Mouse (Mus musculus) neural tube, embryonic 12.5 days (tissue): Measurements from ENCODE around the gene Dhx58. TPM values are rescaled to one million over a fixed set of nuclear protein-coding genes. Genes with fewer than 3 reads are reported as not detected.

ENCODE experiments used
- ATAC-seq: fragments of 200-750 bp; cut with Nextera tagmentation; 2 replicates; pipeline ENCODE4 v1.8.0; 2017; ENCODE audit warnings: low read depth, mild to moderate bottlenecking, moderate TSS enrichment, moderate library complexity; ENCODE audit not compliant: low FRiP score
- H3K27ac ChIP-seq: fragments of 300-500 bp; sonication (generic); 2 replicates; pipeline ENCODE4 v1.5.1; 2016
- H3K27me3 ChIP-seq: fragments of 300-500 bp; sonication (generic); replicated peaks from 2 replicates; pipeline ENCODE4 v1.6.1; 2016; ENCODE audit warnings: mild to moderate bottlenecking
- H3K36me3 ChIP-seq: fragments of 300-500 bp; sonication (generic); 2 replicates; pipeline ENCODE4 v1.6.1; 2016; ENCODE audit warnings: mild to moderate bottlenecking
- H3K4me1 ChIP-seq: fragments of 300-500 bp; sonication (generic); 2 replicates; pipeline ENCODE4 v1.6.1; 2016
- H3K4me2 ChIP-seq: fragments of 300-500 bp; sonication (generic); replicated peaks from 2 replicates; pipeline ENCODE4 v1.6.1; 2016; ENCODE audit warnings: mild to moderate bottlenecking
- H3K4me3 ChIP-seq: fragments of 300-500 bp; sonication (generic); 2 replicates; pipeline ENCODE4 v1.5.1; 2016
- H3K9ac ChIP-seq: fragments of 300-500 bp; sonication (generic); 2 replicates; pipeline ENCODE4 v1.6.1; 2016; ENCODE audit warnings: mild to moderate bottlenecking
- H3K9me3 ChIP-seq: fragments of 300-500 bp; sonication (generic); 2 replicates; pipeline ENCODE4 v1.6.1; 2016; ENCODE audit warnings: mild to moderate bottlenecking
- WGBS: fragments of 180-500 bp; shearing (Covaris S2); methylation state at CpG from one replicate; pipeline ENCODE4 v1.1.7; 2016; 5-methylcytosine and 5-hydroxymethylcytosine counted together
- polyA plus RNA-seq: library from polyadenylated mRNA; unstranded; fragments of >200 nt; fragmentation: Nextera tagmentation; extraction: Ambion mirVana; gene quantifications from 2 replicates; pipeline ENCODE4 v1.2.1, GENCODE M21; 2016

The Dhx58 gene
- polyA plus RNA-seq, 1 experiment from 2014 or later: 2.4 TPM

DNA sequence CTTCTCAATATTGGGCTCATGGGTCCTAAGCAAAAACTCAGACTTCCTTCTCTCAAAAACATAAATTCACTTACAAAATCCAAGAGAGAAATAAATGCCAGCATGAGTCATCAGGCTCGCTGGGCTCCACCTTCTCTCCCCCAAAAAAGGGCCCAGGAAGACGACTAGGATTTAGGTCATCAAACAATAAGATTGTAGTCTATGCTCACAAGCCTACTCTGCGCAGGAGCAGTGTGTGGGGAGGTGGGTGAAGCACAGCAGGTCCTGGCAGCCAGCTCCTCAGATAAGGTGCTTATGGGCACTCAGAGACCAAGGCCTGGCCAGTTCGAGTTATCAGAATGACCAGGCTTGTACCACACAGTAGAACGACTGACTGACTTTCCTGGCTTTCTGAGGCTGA is 16.3 kb upstream of the Dhx58 start:
- H3K4me2 ChIP-seq: no peak overlapping the region
- H3K4me3 ChIP-seq: no peak overlapping the region
- H3K36me3 ChIP-seq: peaks cover 43% of the 10 kb centered on the region
- peaks cover 15% of the 10 kb centered on the region; the same call in 1 of the 2 replicates for H3K4me1 ChIP-seq
- WGBS: 79% methylated on average over 5 of the region's 5 CpGs
- H3K9ac ChIP-seq: no peak overlapping the region
- H3K27me3 ChIP-seq: no peaks in the 10 kb centered on the region
- ATAC-seq: no peak
- H3K9me3 ChIP-seq: no peaks in the 10 kb centered on the region
- H3K27ac ChIP-seq: no peak overlapping the region

GRCm38 (mm10) chr11:100719893-100720292 is 15.8 kb upstream of the Dhx58 start:
- no peak overlapping the region for H3K9ac ChIP-seq
- no peaks in the 10 kb centered on the region for H3K9me3 ChIP-seq
- H3K4me2 ChIP-seq: no peak overlapping the region
- no peaks in the 10 kb centered on the region for H3K27me3 ChIP-seq
- peaks cover 46% of the 10 kb centered on the region for H3K36me3 ChIP-seq
- H3K4me3 ChIP-seq: no peak overlapping the region
- H3K4me1 ChIP-seq: peaks cover 15% of the 10 kb centered on the region; the same call in 1 of the 2 replicates
- no peak overlapping the region for H3K27ac ChIP-seq
- ATAC-seq: no peak
- 80% methylated on average over 11 of the region's 11 CpGs for WGBS

- Histone ChIP-seq H3K27me3 (no peaks in the 10 kb centered on the region), H3K9ac (no peak overlapping the region), H3K4me2 (no peak overlapping the region), H3K4me3 (no peak overlapping the region), H3K9me3 (no peaks in the 10 kb centered on the region), H3K4me1 (peaks cover 13% of the 10 kb centered on the region), H3K36me3 (peaks cover 47% of the 10 kb centered on the region), H3K27ac (no peak overlapping the region)
- WGBS: 84% methylated on average over 3 of the region's 3 CpGs
- no peak for ATAC-seq
These were observed 15.2 kb upstream of the Dhx58 start for GRCm38 (mm10) chr11:100719312-100719711.

DNA sequence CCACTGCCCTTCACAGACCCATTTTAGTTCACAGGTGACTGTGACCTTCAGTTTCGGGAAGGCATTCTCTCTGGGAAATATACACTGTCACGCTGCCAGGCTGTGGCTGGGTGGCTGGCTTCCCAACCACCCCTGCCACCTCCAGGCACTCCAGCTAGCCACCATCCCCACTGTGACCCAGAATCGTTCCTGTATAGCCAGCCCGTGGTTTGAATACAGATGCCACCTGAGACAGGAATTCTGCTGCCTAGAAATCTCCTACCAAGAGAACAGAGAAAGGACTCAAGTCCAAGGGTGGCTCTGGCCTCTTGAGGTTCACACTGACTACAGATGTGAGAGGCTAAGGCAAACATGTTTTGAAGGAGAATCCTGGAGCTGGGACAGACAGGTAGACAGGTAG is 14.8 kb upstream of the Dhx58 start:
- WGBS: 98% methylated on average over 4 of the region's 4 CpGs
- ATAC-seq: no peak
- Histone ChIP-seq H3K4me3 (no peak overlapping the region), H3K4me1 (peaks cover 17% of the 10 kb centered on the region), H3K27me3 (no peaks in the 10 kb centered on the region), H3K9me3 (no peaks in the 10 kb centered on the region), H3K36me3 (peaks cover 47% of the 10 kb centered on the region), H3K4me2 (no peak overlapping the region), H3K27ac (no peak overlapping the region), H3K9ac (no peak overlapping the region)

DNA sequence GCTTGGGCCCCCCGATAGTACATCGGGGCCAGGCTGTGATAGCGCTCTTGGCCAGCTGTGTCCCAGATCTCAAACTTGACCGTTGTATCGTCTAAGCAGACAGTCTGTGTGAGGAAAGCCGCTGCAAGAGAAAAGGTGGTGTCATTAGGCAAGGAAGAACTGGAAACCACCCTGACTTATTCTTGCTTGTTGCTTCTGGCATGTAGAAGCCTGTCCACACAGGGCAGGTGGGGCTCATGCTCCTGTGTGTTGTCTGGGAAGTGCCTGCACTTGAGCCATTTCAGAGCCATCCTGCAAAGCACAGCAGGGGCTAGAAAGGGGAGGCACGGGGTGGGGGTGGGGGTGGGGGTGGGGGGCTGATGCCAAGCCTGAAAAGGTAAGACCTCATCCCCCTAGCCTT is 14.4 kb upstream of the Dhx58 start:
- Histone ChIP-seq H3K27me3 (no peaks in the 10 kb centered on the region), H3K4me1 (peaks cover 21% of the 10 kb centered on the region), H3K9ac (no peak overlapping the region), H3K9me3 (no peaks in the 10 kb centered on the region), H3K27ac (no peak overlapping the region), H3K4me3 (no peak overlapping the region), H3K36me3 (peaks cover 47% of the 10 kb centered on the region), H3K4me2 (no peak overlapping the region)
- 94% methylated on average over 7 of the region's 7 CpGs for WGBS
- no peak for ATAC-seq

DNA sequence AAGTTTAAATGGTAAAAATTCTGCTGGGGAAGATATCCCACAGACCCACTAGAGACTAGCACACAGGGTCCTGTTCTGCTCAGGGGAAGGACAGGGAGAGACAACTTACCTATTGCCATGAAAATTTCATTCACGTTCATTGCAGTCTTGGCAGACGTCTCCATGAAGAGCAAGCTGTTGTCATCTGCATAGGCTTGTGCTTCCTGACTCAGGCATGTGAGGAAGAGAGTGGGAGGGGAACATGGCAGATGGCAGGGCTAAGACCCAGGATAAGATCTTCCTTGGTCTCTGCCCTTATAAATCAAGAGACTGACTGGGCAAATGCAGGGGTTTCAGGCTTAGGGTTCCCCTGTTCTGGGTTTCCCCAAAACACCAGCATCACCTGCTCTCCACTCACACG is 12.6 kb upstream of the Dhx58 start:
- no peak overlapping the region for H3K27ac ChIP-seq
- H3K36me3 ChIP-seq: peaks cover 47% of the 10 kb centered on the region
- H3K27me3 ChIP-seq: no peaks in the 10 kb centered on the region
- H3K4me2 ChIP-seq: no peak overlapping the region
- no peak overlapping the region for H3K4me3 ChIP-seq
- H3K9ac ChIP-seq: no peak overlapping the region
- H3K9me3 ChIP-seq: no peaks in the 10 kb centered on the region
- peaks cover 15% of the 10 kb centered on the region for H3K4me1 ChIP-seq
- no peak for ATAC-seq
- WGBS: 82% methylated on average over 3 of the region's 3 CpGs

DNA sequence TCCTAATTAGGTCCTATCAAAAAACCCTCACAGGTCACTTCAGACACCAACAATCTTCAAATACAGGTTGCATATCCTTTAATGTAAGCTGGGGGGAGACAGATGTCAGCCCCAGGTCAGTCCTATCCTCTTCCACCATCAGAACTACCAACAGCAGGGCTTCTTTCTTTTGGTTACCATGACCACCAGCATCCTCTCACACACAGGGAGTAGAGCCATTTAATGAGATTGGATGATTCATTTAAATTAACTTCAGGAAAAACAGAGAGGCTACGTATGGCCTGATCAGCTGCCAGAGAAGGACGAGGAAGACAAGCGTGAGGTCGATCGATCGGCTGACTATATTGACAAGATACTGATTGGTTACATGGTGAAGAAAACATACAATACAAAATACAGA is 10.9 kb upstream of the Dhx58 start:
- Histone ChIP-seq H3K4me2 (no peak overlapping the region), H3K27me3 (no peaks in the 10 kb centered on the region), H3K4me1 (peaks cover 19% of the 10 kb centered on the region), H3K36me3 (peaks cover 47% of the 10 kb centered on the region), H3K4me3 (no peak overlapping the region), H3K9ac (no peak overlapping the region), H3K9me3 (no peaks in the 10 kb centered on the region), H3K27ac (no peak overlapping the region)
- no peak for ATAC-seq
- 82% methylated on average over 6 of the region's 6 CpGs for WGBS

DNA sequence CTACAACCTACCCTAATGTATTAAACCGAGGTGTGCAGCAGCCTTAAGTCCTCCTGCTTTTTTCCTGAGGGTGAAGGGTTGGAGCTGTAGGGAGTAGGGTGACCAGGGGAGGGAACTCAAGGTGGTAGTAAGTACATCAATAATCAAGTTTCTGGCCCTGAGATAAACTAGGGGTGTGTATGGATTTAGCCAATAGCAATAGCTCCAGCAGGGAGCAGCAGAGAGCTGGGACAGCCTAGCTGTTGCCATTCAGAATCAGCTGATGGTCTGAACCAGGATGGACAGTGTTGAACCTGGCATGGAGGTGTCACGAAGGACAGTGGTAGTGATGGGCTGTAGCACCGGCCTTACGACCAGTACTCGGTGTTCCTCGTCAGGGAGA is 10.5 kb upstream of the Dhx58 start:
- H3K4me3 ChIP-seq: no peak overlapping the region
- H3K27me3 ChIP-seq: no peaks in the 10 kb centered on the region
- H3K4me2 ChIP-seq: peak overlapping the region; percentile 51
- no peaks in the 10 kb centered on the region for H3K9me3 ChIP-seq
- no peak overlapping the region for H3K27ac ChIP-seq
- H3K9ac ChIP-seq: no peak overlapping the region
- H3K4me1 ChIP-seq: peaks cover 19% of the 10 kb centered on the region
- 0 out of 2 replicates have a peak, but pooled peaks have one; percentile 22 for ATAC-seq
- 48% methylated on average over 6 of the region's 6 CpGs for WGBS
- peaks cover 45% of the 10 kb centered on the region for H3K36me3 ChIP-seq

GRCm38 (mm10) chr11:100713735-100714533 is 9.9 kb upstream of the Dhx58 start, which contains the start of gene Hspb9:
Hspb9 (plus strand) TSS chr11:100713850.
- no peaks in the 10 kb centered on the region for H3K27me3 ChIP-seq
- peaks cover 46% of the 10 kb centered on the region for H3K36me3 ChIP-seq
- H3K27ac ChIP-seq: no peak within 1 kb of the TSS
- peak within 1 kb of the TSS; percentile 48 for H3K9ac ChIP-seq
- peaks cover 19% of the 10 kb centered on the region for H3K4me1 ChIP-seq
- peak within 1 kb of the TSS; percentile 7; the same call in 1 of the 2 replicates for H3K4me3 ChIP-seq
- H3K9me3 ChIP-seq: no peaks in the 10 kb centered on the region
- 0 out of 2 replicates have a peak, but pooled peaks have one; percentile 15 for ATAC-seq
- peak within 1 kb of the TSS; percentile 79 for H3K4me2 ChIP-seq
- WGBS: 5% methylated on average over 38 of the region's 38 CpGs

GRCm38 (mm10) chr11:100713174-100713573 is 9.1 kb upstream of the Dhx58 start:
- ATAC-seq: no peak
- WGBS: 67% methylated on average over 4 of the region's 4 CpGs
- Histone ChIP-seq H3K27me3 (no peaks in the 10 kb centered on the region), H3K9me3 (no peaks in the 10 kb centered on the region), H3K36me3 (peaks cover 46% of the 10 kb centered on the region), H3K9ac (0 out of 2 replicates have a peak overlapping the region, but pooled peaks have one; percentile 48), H3K4me1 (peaks cover 19% of the 10 kb centered on the region), H3K27ac (no peak overlapping the region), H3K4me2 (peak overlapping the region; percentile 51), H3K4me3 (no peak overlapping the region)

DNA sequence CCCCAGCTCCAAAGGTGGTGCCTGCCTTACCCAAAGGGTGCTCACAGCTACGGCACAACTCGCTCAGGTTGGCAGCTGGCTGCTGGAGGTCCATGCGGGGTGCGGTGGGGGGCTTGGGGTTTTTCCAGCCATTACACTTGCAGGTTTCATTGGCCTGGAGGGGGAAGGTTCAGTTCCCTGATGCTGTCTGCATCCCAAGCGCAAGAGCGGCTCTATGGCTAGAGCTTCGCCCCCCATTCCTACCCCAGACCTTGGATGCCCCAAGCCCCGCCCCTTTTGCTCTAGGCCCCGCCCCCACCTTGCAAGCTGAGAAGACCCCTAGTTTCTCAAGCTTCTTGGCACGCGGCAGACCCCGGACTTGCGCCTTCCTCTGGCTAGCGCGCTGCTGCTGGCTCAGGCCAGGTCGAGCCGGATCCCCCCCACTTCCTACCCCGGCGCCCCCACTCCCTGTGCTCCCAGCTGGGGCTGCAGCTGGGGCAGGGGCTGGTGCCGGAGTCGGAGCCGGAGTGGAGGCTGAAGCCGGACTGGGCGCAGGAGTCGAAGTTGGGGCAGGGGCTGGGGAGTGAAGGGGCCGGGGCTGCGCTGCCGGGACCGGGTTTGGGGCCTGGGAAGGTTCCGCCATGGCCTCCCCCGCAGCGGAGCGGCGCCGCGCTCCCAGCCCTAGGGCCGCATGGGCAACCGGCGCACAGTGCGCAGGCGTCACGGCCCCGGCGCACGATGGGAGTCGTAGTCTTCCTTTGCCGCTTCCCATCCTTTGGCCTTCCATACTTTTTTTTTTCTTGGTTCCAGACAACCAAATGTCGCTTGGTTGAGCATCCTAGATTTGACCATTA is 7.9 kb upstream of the Dhx58 start, which contains the start of gene Kat2a:
TSS of gene Kat2a (minus strand) at position 683 of the 833 bp plus-strand sequence.
- peak within 1 kb of the TSS; percentile 98 for H3K4me3 ChIP-seq
- H3K9ac ChIP-seq: peak within 1 kb of the TSS; percentile 90
- peaks cover 47% of the 10 kb centered on the region for H3K36me3 ChIP-seq
- peak within 1 kb of the TSS; percentile 53; the same call in 1 of the 2 replicates for H3K27ac ChIP-seq
- H3K9me3 ChIP-seq: no peaks in the 10 kb centered on the region
- peaks cover 19% of the 10 kb centered on the region for H3K4me1 ChIP-seq
- 3% methylated on average over 48 of the region's 48 CpGs for WGBS
- no peaks in the 10 kb centered on the region for H3K27me3 ChIP-seq
- ATAC-seq: peak; percentile 89
- peak within 1 kb of the TSS; percentile 79 for H3K4me2 ChIP-seq

- 88% methylated on average over 4 of the region's 4 CpGs for WGBS
- Histone ChIP-seq H3K27ac (no peak overlapping the region), H3K4me3 (no peak overlapping the region), H3K9me3 (no peaks in the 10 kb centered on the region), H3K36me3 (peaks cover 47% of the 10 kb centered on the region), H3K4me1 (peaks cover 19% of the 10 kb centered on the region), H3K4me2 (0 out of 2 replicates have a peak overlapping the region, but pooled peaks have one; percentile 79), H3K27me3 (no peaks in the 10 kb centered on the region), H3K9ac (no peak overlapping the region)
- no peak for ATAC-seq
These were observed 6.9 kb upstream of the Dhx58 start for GRCm38 (mm10) chr11:100710977-100711376.
